Mouse (Mus musculus): ENCODE data around the gene Pbx3.

GRCm38 (mm10) chr2:34193276-34193675 lies 179.7 kb downstream of the Pbx3 start:
- TF ChIP-seq CTCF (IDR thresholded peaks at IDR 0.05; ENCODE audit: borderline replicate concordance, control insufficient read depth, extremely low read depth, insufficient read depth, low read length, poor library complexity) (no peak), POLR2A (IDR thresholded peaks at IDR 0.05; ENCODE audit: control insufficient read depth, extremely low read depth, insufficient read depth, low read length, poor library complexity) (no peak)

Measured in thymus, adult 2 months (tissue).